Mouse (Mus musculus) kidney, embryonic 15.5 days (tissue): ENCODE results near the gene Gramd2. TPM values are rescaled to one million over a fixed set of nuclear protein-coding genes. Genes with fewer than 3 reads are reported as not detected.

Source experiments
- ATAC-seq: fragments of 200-750 bp; cut with Nextera tagmentation; replicated peaks from 2 replicates; pipeline ENCODE4 v1.8.0; 2017; ENCODE audit warnings: moderate TSS enrichment; ENCODE audit not compliant: low FRiP score
- H3K27ac ChIP-seq: fragments of 300-500 bp; sonication (generic); 2 replicates; pipeline ENCODE4 v1.5.1; 2015; ENCODE audit warnings: mild to moderate bottlenecking, inconsistent platforms
- H3K27me3 ChIP-seq: fragments of 300-500 bp; sonication (generic); 2 replicates; pipeline ENCODE4 v1.6.1; 2015; ENCODE audit warnings: inconsistent platforms
- H3K36me3 ChIP-seq: fragments of 300-500 bp; sonication (generic); 2 replicates; pipeline ENCODE4 v1.6.1; 2015; ENCODE audit warnings: inconsistent platforms
- H3K4me1 ChIP-seq: fragments of 300-500 bp; sonication (generic); 2 replicates; pipeline ENCODE4 v1.6.1; 2015; ENCODE audit warnings: inconsistent platforms
- H3K4me2 ChIP-seq: fragments of 300-500 bp; sonication (generic); 2 replicates; pipeline ENCODE4 v1.6.1; 2015; ENCODE audit warnings: moderate library complexity, mild to moderate bottlenecking, inconsistent platforms
- H3K4me3 ChIP-seq: fragments of 300-500 bp; sonication (generic); replicated peaks from 2 replicates; pipeline ENCODE4 v1.5.1; 2015; ENCODE audit warnings: mild to moderate bottlenecking, inconsistent platforms
- H3K9ac ChIP-seq: fragments of 300-500 bp; sonication (generic); 2 replicates; pipeline ENCODE4 v1.6.1; 2015; ENCODE audit warnings: mild to moderate bottlenecking, inconsistent platforms
- H3K9me3 ChIP-seq: fragments of 300-500 bp; sonication (generic); replicated peaks from 2 replicates; pipeline ENCODE4 v1.6.1; 2016; ENCODE audit warnings: inconsistent platforms
- WGBS: fragments of 180-500 bp; shearing (Covaris S2); methylation state at CpG from one replicate; pipeline ENCODE4 v1.1.7; 2015; ENCODE audit warnings: mixed read lengths; 5-methylcytosine and 5-hydroxymethylcytosine counted together
- polyA plus RNA-seq: library from polyadenylated mRNA; unstranded; fragments of >200 nt; fragmentation: Nextera tagmentation; extraction: Ambion mirVana; gene quantifications from 2 replicates; pipeline ENCODE4 v1.2.1, GENCODE M21; 2015

Gramd2 gene
- 0.95 and 1.0 TPM in 2 replicates for polyA plus RNA-seq

DNA sequence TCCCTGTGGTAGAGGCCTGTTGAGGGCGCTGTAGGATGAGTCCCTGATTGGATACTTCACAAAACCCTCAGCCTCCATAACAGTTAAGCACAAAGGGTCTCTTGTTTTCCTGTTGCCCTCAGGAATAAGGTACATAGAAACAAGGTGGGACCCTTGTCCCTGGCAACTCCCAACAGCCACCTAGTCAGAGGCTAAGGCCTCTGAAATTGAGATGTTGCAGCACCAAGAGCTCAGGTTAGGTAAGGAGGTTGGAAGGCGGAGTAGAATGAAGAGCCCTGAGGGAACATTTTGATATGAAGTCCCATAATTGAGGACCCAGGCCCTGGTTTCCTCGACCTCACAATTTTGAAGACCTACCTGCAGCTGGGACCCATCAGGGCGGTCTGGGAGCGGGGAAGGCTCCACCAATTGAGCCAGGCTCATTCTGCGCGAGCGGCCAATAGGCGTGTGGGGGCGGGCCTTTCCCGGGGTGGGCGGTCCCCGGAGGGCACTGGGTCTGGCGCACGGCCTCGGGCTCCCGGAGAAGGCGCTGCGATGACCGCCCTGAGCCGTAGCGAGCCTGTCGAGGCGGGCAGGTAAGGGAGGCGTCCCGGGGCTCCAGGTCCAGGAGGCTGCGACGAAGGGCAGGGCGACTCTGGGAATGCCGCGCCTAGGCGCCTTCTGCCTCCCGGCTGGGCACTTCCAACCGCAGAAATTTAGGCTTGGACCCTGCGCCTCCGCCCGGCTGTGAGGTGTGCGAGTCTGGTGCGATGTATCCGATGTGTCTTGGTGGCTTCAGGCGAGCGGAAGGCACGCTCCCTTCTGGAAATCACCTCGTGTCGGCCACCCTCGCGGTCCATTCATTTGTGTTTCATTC is at the start of gene Gramd2:
Gene Gramd2 (plus strand): TSS at position 467 of the 856 bp plus-strand sequence.
- Histone ChIP-seq H3K9ac (peak within 1 kb of the TSS; percentile 51), H3K9me3 (no peaks in the 10 kb centered on the region), H3K4me3 (peak within 1 kb of the TSS; percentile 53), H3K27ac (0 out of 2 replicates have a peak within 1 kb of the TSS, but pooled peaks have one; percentile 37), H3K4me2 (peak within 1 kb of the TSS; percentile 97), H3K36me3 (peaks cover 47% of the 10 kb centered on the region), H3K4me1 (peaks cover 14% of the 10 kb centered on the region), H3K27me3 (peaks cover 22% of the 10 kb centered on the region)
- 2% methylated on average over 47 of the region's 47 CpGs for WGBS
- peak; percentile 98 for ATAC-seq

DNA sequence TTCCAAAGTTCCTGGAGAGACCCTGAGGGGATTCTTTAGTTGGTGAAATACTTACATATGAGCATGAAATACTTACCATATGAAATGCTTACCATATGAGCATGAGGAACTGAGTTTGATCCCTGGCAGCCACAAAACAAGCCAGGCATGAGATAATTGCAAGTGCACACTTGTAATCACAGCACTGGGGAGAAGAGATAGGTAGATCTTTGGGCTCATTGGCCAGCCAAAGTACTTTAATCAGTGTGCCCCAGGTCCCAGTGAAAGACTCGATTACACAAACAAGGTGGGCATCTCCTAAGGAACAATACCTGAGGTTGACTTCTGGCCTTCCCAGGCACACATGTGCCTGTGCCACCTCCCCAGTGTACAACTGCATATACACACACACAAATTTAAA is 41.6 kb upstream of the Gramd2 start:
- no peak for ATAC-seq
- H3K36me3 ChIP-seq: peaks cover 72% of the 10 kb centered on the region
- H3K27me3 ChIP-seq: no peaks in the 10 kb centered on the region
- H3K9me3 ChIP-seq: no peaks in the 10 kb centered on the region
- no peak overlapping the region for H3K4me3 ChIP-seq
- no peak overlapping the region for H3K27ac ChIP-seq
- H3K4me2 ChIP-seq: no peak overlapping the region
- no peaks in the 10 kb centered on the region for H3K4me1 ChIP-seq
- WGBS: 85% methylated on average over 1 of the region's 1 CpGs
- no peak overlapping the region for H3K9ac ChIP-seq

DNA sequence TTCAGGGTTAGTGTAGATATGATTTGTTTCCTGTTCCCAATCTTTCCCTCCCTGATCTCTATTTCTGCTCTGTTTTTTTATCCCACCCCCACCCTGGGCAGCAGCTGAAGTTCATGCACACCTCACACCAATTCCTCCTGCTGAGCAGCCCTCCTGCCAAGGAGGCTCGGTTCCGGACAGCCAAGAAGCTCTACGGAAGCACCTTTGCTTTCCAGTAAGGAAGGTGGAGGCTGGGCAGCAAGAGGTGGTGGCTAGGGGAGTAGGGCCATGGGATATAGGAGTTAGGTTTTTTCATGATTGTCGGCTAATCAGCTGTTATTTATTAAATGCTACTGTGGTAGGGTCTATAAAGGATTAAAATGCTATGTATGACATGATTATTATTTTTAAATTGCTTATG is 40.0 kb upstream of the Gramd2 start:
- no peak overlapping the region for H3K4me2 ChIP-seq
- 89% methylated on average over 4 of the region's 4 CpGs for WGBS
- H3K4me1 ChIP-seq: no peaks in the 10 kb centered on the region
- H3K4me3 ChIP-seq: no peak overlapping the region
- H3K36me3 ChIP-seq: peaks cover 62% of the 10 kb centered on the region
- ATAC-seq: no peak
- no peaks in the 10 kb centered on the region for H3K27me3 ChIP-seq
- H3K9ac ChIP-seq: no peak overlapping the region
- H3K9me3 ChIP-seq: no peaks in the 10 kb centered on the region
- no peak overlapping the region for H3K27ac ChIP-seq

DNA sequence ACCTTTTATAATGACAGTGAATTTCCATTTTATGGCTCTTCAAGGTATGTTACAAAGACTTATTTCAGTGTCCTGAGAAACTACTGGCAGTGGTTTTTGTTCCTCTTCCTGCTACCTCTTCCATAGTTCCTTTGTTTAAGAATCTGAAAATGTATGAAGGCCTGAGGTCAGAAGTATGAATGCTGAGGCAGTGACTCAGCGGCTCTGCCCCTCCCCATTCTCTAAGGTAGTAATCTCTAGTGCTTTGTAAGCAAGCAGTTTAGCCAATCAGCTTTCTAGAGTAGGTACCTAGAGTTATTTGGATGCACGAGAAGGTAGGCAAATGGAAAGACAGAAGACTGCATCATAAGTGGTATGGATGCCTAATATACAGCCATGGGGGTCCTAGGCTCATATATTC is 38.6 kb upstream of the Gramd2 start:
- no peaks in the 10 kb centered on the region for H3K4me1 ChIP-seq
- 66% methylated on average over 2 of the region's 2 CpGs for WGBS
- H3K4me3 ChIP-seq: no peak overlapping the region
- no peak overlapping the region for H3K4me2 ChIP-seq
- H3K36me3 ChIP-seq: peaks cover 57% of the 10 kb centered on the region
- no peak overlapping the region for H3K9ac ChIP-seq
- H3K27me3 ChIP-seq: no peaks in the 10 kb centered on the region
- H3K9me3 ChIP-seq: no peaks in the 10 kb centered on the region
- no peak for ATAC-seq
- H3K27ac ChIP-seq: peak overlapping the region; percentile 15; the same call in 1 of the 2 replicates

DNA sequence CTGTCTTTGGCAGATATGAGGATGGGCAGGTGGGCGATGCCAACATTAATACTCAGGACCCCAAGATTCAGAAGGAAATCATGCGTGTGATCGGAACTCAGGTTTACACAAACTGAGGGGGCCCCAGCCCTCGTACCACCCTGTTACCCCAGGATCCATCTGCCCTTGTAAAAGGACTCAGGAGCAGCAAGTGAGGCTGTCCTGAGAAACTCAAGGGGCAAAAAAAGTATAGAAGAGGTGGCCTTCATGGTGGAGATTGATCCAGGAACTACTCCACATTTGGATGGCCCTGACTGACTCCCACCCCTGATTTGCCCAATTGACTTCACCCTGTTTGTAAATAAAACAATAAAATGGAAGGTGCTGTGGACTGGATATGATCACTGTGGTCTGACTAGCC is 30.0 kb upstream of the Gramd2 start:
- Histone ChIP-seq H3K27me3 (no peaks in the 10 kb centered on the region), H3K27ac (no peak overlapping the region), H3K4me1 (no peaks in the 10 kb centered on the region), H3K36me3 (peaks cover 44% of the 10 kb centered on the region), H3K9ac (no peak overlapping the region), H3K4me2 (no peak overlapping the region), H3K4me3 (no peak overlapping the region), H3K9me3 (no peaks in the 10 kb centered on the region)
- 97% methylated on average over 4 of the region's 4 CpGs for WGBS
- ATAC-seq: no peak

DNA sequence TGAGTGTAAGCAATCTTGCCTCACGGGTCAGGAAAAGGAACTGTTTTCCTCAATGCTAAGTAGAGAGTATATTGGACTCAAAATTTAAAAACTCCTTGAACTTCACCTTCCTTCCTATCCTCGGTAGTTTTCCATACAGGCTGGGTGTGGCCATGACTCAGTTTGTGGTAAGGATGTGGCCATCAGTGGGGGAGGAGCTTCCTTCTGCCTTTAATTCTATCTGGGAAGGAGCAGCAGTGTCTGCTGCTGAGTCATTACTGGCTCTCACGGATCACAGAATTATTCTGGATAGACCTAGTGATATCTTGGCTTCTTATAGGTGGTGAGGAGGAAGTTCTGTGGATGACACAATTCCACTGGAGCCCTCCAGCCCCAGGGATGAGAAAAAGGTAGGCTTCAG is 26.6 kb upstream of the Gramd2 start:
- no peak overlapping the region for H3K4me2 ChIP-seq
- no peak overlapping the region for H3K4me3 ChIP-seq
- H3K36me3 ChIP-seq: peaks cover 29% of the 10 kb centered on the region
- no peaks in the 10 kb centered on the region for H3K27me3 ChIP-seq
- 31% methylated on average over 3 of the region's 3 CpGs for WGBS
- H3K27ac ChIP-seq: no peak overlapping the region
- no peaks in the 10 kb centered on the region for H3K9me3 ChIP-seq
- no peak overlapping the region for H3K9ac ChIP-seq
- ATAC-seq: no peak
- peaks cover 11% of the 10 kb centered on the region for H3K4me1 ChIP-seq

DNA sequence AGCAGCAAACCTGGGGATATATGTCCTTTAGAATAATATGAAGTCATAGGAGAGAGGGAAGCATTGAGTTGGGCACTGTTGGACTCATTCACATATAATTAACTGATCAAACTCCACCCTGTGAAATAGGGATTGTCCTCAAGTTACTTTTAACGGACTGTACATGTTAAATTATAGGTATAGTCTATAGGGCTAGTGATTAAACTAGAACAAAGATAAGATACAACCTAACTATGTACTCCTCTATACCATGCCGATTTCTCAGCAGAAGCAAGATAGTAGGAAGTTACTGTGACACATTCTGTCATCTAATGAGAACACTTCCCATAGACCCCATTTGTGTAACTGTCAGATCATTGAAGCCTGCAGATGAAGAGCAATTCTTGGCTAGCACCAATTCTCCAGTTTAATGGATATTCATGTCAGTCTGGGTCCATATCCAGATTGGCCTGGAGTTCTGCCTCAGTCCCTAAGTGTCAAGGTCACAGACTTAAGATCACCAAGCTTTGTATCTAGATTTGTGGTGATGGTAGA is 25.4 kb upstream of the Gramd2 start:
- no peak for ATAC-seq
- no peaks in the 10 kb centered on the region for H3K27me3 ChIP-seq
- no peak overlapping the region for H3K4me2 ChIP-seq
- H3K9ac ChIP-seq: no peak overlapping the region
- H3K9me3 ChIP-seq: no peaks in the 10 kb centered on the region
- no peak overlapping the region for H3K4me3 ChIP-seq
- H3K36me3 ChIP-seq: peaks cover 18% of the 10 kb centered on the region
- no peak overlapping the region for H3K27ac ChIP-seq
- H3K4me1 ChIP-seq: peaks cover 21% of the 10 kb centered on the region
- WGBS: 90% methylated on average over 2 of the region's 2 CpGs

DNA sequence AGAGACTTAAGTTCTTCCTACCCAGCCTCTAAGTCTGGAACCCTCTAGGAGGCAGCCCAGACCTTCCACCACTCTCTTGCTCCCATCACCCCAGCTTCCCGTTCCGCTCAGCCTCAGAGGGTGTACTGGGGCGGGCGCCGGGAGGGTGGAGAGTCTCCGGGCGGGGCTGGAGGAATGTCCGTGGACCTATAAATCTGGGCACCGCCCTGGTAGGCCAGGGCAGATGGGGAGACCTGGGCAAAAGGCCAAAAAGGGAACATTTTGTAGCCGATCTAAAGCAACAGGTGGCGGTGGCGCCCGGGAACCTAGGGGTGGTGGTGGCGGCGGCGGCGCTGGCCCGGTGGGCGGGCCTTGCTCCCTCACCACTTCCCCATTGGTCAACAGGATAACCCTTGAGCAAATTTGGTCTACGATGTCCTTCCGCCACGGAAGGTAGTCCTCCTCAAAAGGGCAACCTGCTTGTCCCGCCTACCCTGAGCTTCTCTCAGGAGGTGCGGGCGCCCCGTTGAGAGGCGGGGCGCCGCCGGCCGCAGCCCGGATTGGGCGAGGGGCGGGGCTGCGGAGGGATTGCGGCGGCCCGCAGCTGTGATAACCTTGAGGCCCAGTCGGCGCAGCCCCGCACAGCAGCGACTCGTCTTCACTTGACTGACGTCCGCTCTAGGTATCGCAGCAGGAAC is 23.8 kb upstream of the Gramd2 start, which contains the start of gene Pkm:
Gene Pkm (plus strand): TSS at position 411 of the 677 bp plus-strand sequence.
- H3K9ac ChIP-seq: peak within 1 kb of the TSS; percentile 89
- H3K36me3 ChIP-seq: peaks cover 16% of the 10 kb centered on the region
- H3K4me3 ChIP-seq: peak within 1 kb of the TSS; percentile 93
- ATAC-seq: peak; percentile 95
- no peaks in the 10 kb centered on the region for H3K9me3 ChIP-seq
- H3K27me3 ChIP-seq: no peaks in the 10 kb centered on the region
- peak within 1 kb of the TSS; percentile 75 for H3K4me2 ChIP-seq
- WGBS: under 1% methylated on average over 46 of the region's 46 CpGs
- peaks cover 37% of the 10 kb centered on the region for H3K4me1 ChIP-seq
- peak within 1 kb of the TSS; percentile 98 for H3K27ac ChIP-seq

DNA sequence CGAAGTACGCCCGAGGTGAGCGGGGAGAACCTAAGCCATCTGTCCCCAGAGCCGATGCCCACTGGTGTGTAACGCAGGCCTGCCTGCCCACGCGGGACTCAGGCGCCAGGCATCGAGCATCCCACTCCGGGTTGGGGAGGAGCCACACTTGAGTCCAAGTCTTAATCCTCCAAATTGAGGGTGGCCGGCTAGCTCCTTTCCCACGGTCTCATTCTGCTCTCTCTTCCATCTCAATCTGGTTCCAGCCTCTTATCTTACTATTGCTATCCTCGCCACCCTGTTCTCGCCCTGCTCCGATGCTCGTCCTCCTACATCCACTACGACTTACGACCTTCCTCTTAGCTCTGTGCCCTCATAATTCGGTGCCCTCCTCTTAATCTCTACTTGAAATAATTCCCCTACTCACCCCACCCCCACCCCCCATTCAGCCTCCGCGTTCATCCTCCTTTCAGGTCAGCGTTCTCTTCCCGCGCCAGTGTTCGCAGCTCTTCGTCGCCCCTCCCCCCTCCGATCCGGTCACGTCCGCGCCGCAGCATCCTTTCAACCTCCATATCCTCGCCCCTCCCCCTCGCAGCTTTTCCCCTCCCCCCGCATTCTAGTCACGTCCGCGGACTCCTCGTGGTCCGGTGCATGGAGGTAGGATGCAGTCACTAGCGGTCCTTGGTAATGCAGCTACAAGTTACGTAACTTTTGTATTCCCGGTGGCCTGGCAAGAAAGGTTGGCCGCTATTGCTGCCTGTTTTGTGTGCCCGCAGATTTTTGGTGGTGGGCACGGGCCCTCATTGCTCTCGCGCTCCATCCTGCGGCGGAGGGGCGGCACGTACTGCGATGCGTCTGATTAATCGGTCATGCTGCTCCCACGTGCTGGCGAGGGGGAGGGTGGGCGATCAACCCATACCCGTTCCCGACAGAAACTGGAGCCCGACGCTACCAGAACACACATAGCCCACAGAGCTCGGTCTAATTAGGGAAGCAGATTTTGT is 23.0 kb upstream of the Gramd2 start:
- ATAC-seq: peak; percentile 27
- WGBS: under 1% methylated on average over 65 of the region's 65 CpGs
- no peaks in the 10 kb centered on the region for H3K27me3 ChIP-seq
- peak overlapping the region; percentile 93 for H3K4me3 ChIP-seq
- H3K9me3 ChIP-seq: no peaks in the 10 kb centered on the region
- H3K4me2 ChIP-seq: peak overlapping the region; percentile 75
- peak overlapping the region; percentile 98 for H3K27ac ChIP-seq
- peak overlapping the region; percentile 89 for H3K9ac ChIP-seq
- H3K4me1 ChIP-seq: peaks cover 45% of the 10 kb centered on the region
- H3K36me3 ChIP-seq: peaks cover 21% of the 10 kb centered on the region

DNA sequence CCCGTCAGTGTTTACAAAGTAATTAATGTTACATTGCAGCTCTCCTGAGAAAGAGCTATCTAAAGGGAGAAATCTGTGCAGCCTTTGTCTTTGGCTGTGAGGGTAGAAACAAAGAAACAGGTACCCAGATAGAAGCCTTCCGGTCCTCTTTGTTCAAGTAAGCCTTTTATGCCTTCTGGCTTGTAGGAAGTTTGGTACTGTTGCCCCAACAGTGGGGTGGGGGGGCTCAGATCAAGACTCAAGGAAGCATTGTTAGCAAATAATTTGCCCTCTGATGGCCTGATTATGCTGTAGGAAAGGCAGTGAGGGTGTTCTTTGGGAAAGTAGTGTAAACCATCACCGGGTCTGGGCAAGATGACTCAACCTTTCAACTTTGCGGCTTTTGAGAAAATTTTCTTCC is 21.8 kb upstream of the Gramd2 start:
- H3K36me3 ChIP-seq: peaks cover 33% of the 10 kb centered on the region
- ATAC-seq: no peak
- 7% methylated on average over 4 of the region's 4 CpGs for WGBS

More for the DNA sequence above, 21.8 kb upstream of the Gramd2 start:
- Histone ChIP-seq H3K27ac (peak overlapping the region; percentile 98), H3K9ac (peak overlapping the region; percentile 89), H3K4me1 (peaks cover 53% of the 10 kb centered on the region), H3K4me3 (peak overlapping the region; percentile 93), H3K9me3 (no peaks in the 10 kb centered on the region), H3K4me2 (peak overlapping the region; percentile 75), H3K27me3 (no peaks in the 10 kb centered on the region)
